Mouse (Mus musculus): ENCODE measurements at regions not wholly inside any gene's neighbourhood (a gene's known extent, or its start where the extent isn't known, plus 50 kb on each side); places are given as distances from the start of the nearest gene placed in this dataset.

- 58% methylated on average over 4 of the region's 4 CpGs for WGBS (ENCODE audit: insufficient replicate concordance)
- ATAC-seq, result no peak
Observed at GRCm38 (mm10) chr2:137310511-137310910, 194.1 kb upstream of the Jag1 start.

DNA sequence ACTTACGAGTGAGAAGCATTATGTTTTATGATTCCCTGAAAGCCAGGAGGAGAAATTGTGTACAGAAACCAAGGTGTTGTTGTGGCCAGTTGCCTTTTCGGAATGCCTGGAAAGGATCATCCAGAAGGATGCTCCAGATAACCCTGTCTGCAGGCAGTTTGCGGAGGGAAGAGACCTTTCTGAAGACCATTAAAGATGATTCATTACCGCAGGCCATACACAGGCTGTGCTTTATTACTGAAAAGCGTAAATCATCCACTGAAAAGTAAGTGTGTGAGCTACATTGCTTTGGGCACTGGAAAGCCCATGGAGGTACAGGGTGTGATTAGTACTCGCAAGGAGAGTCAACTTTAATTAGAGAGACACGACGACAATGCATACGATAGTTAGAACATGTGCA lies 191.7 kb upstream of the Jag1 start:
- ATAC-seq, result no peak
- H3K4me3 ChIP-seq, result no peak overlapping the region
- H3K4me1 ChIP-seq, result no peaks in the 10 kb centered on the region
- H3K9ac ChIP-seq, result no peak overlapping the region
- no peaks in the 10 kb centered on the region for H3K9me3 ChIP-seq (replicated peaks)
- no peaks in the 10 kb centered on the region for H3K27me3 ChIP-seq (replicated peaks)
- no peak overlapping the region for H3K27ac ChIP-seq
- no peaks in the 10 kb centered on the region for H3K36me3 ChIP-seq
- H3K4me2 ChIP-seq, result no peak overlapping the region
- WGBS (ENCODE audit: insufficient replicate concordance), result 72% methylated on average over 9 of the region's 9 CpGs

More at GRCm38 (mm10) chr2:137310511-137310910, 194.1 kb upstream of the Jag1 start:
- Histone ChIP-seq H3K27ac (no peak overlapping the region), H3K9me3 (replicated peaks) (no peaks in the 10 kb centered on the region), H3K4me3 (no peak overlapping the region), H3K4me2 (no peak overlapping the region), H3K4me1 (no peaks in the 10 kb centered on the region), H3K36me3 (no peaks in the 10 kb centered on the region), H3K27me3 (replicated peaks) (no peaks in the 10 kb centered on the region), H3K9ac (no peak overlapping the region)

DNA sequence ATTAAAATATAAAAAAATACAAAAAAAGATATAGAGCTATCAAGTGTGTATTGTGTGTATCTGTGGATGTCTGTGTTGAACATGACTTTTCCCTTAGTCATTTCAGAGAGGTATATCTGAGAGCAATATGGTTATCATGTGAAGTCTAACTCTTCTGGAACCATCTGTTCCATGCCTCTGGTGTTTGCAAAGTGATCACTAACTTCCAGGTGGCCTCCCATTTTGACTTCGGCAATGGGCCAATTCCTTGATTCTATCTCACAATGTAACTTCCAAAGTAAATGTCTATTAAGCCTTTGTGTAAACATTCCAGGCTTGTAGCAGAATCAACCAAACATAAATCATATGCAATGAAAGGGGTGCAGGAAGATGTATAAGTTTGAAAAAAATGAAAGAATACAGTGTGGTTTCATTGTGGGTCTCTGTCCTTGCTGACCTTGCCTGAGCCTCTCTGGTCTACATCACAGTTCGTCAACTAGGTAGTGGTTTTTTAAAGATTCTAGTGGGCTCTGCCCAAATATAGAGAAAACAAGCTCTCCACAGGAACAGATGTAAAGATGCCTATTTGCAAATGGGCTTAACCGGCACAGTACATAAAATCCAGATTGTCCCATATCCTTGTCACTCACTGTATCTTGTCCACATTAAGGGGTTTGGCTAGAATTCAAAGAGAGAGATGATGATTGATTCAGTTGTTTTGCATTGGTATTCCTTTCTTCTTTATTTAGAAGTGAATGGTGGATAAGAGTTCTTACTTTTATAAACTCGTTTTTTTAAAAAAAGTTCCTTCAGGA lies 185.2 kb upstream of the Jag1 start:
- no peaks in the 10 kb centered on the region for H3K27me3 ChIP-seq (replicated peaks)
- no peak overlapping the region for H3K4me2 ChIP-seq
- no peaks in the 10 kb centered on the region for H3K36me3 ChIP-seq
- H3K9ac ChIP-seq, result no peak overlapping the region
- no peaks in the 10 kb centered on the region for H3K4me1 ChIP-seq
- WGBS (ENCODE audit: insufficient replicate concordance), result 57% methylated on average over 4 of the region's 4 CpGs
- no peaks in the 10 kb centered on the region for H3K9me3 ChIP-seq (replicated peaks)
- H3K27ac ChIP-seq, result no peak overlapping the region
- no peak overlapping the region for H3K4me3 ChIP-seq
- ATAC-seq, result no peak

DNA sequence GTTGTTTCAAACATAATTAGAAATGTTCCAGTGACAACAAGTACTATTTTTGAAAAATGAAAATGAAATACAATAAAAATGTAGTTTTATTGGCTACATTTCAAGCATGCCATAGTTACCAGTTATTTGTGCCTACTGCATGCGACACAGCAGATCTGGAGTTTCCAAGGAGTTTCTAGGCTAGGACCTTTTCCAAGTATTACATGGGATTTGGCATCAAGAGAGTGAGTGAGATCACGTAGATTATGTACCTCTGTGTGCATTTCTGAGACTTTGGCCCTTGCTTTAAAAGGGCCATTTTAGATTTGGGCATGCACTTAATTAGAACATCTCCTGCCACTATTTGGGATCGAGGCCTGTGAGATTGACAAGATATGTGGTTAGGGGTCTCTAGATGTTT lies 172.8 kb upstream of the Jag1 start:
- no peak overlapping the region for H3K4me3 ChIP-seq
- 63% methylated on average over 3 of the region's 3 CpGs for WGBS (ENCODE audit: insufficient replicate concordance)
- no peak overlapping the region for H3K27ac ChIP-seq

GRCm38 (mm10) chr2:137271575-137272180 lies 155.2 kb upstream of the Jag1 start:
- no peaks in the 10 kb centered on the region for H3K9me3 ChIP-seq (replicated peaks)
- no peak overlapping the region for H3K4me3 ChIP-seq
- H3K27me3 ChIP-seq (replicated peaks), result no peaks in the 10 kb centered on the region
- WGBS (ENCODE audit: insufficient replicate concordance), result 55% methylated on average over 5 of the region's 5 CpGs
- H3K27ac ChIP-seq, result no peak overlapping the region
- H3K4me1 ChIP-seq, result no peaks in the 10 kb centered on the region
- no peaks in the 10 kb centered on the region for H3K36me3 ChIP-seq
- no peak for ATAC-seq
- no peak overlapping the region for H3K9ac ChIP-seq
- no peak overlapping the region for H3K4me2 ChIP-seq

More for the DNA sequence above, 172.8 kb upstream of the Jag1 start:
- ATAC-seq, result no peak
- Histone ChIP-seq H3K4me1 (no peaks in the 10 kb centered on the region), H3K4me2 (no peak overlapping the region), H3K36me3 (no peaks in the 10 kb centered on the region), H3K27me3 (replicated peaks) (no peaks in the 10 kb centered on the region), H3K9ac (no peak overlapping the region), H3K9me3 (replicated peaks) (no peaks in the 10 kb centered on the region)

- 67% methylated on average over 2 of the region's 2 CpGs for WGBS (ENCODE audit: insufficient replicate concordance)
- no peak for ATAC-seq
- H3K4me1 ChIP-seq, result no peaks in the 10 kb centered on the region
Observed at GRCm38 (mm10) chr2:137262911-137263310, 146.5 kb upstream of the Jag1 start.

GRCm38 (mm10) chr2:137257847-137258515 lies 141.5 kb upstream of the Jag1 start:
- Histone ChIP-seq H3K27me3 (replicated peaks) (no peaks in the 10 kb centered on the region), H3K9me3 (replicated peaks) (no peaks in the 10 kb centered on the region), H3K9ac (no peak overlapping the region), H3K36me3 (no peaks in the 10 kb centered on the region), H3K27ac (no peak overlapping the region), H3K4me2 (no peak overlapping the region), H3K4me3 (no peak overlapping the region), H3K4me1 (no peaks in the 10 kb centered on the region)
- 77% methylated on average over 8 of the region's 8 CpGs for WGBS (ENCODE audit: insufficient replicate concordance)
- no peak for ATAC-seq

More at GRCm38 (mm10) chr2:137262911-137263310, 146.5 kb upstream of the Jag1 start:
- Histone ChIP-seq H3K9ac (no peak overlapping the region), H3K9me3 (replicated peaks) (no peaks in the 10 kb centered on the region), H3K36me3 (no peaks in the 10 kb centered on the region), H3K27ac (no peak overlapping the region), H3K4me2 (no peak overlapping the region), H3K27me3 (replicated peaks) (no peaks in the 10 kb centered on the region), H3K4me3 (no peak overlapping the region)

DNA sequence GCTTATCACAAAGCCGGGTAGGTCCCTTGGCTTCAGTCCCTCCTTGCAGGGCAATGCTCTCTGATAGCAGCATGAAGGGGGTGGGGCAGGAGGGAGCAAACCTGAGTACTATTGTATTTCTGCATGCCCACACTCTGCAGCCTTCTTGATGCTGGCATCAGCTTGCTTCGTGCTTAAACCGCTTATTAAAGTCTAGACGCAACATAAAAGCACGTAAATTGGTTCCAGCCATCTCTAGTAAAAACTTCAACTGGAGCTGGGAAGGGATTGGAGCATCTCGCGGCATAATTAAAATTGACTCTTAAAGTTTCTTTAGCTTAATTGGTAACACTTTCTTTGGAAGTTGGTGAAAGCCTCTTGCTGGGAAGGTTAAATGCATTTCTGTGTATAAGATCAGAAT lies 131.5 kb upstream of the Jag1 start:
- H3K27ac ChIP-seq, result no peak overlapping the region
- H3K9me3 ChIP-seq (replicated peaks), result no peaks in the 10 kb centered on the region
- no peak overlapping the region for H3K4me2 ChIP-seq
- no peaks in the 10 kb centered on the region for H3K27me3 ChIP-seq (replicated peaks)
- H3K36me3 ChIP-seq, result no peaks in the 10 kb centered on the region
- H3K9ac ChIP-seq, result no peak overlapping the region
- ATAC-seq, result no peak
- no peaks in the 10 kb centered on the region for H3K4me1 ChIP-seq
- H3K4me3 ChIP-seq, result no peak overlapping the region
- 74% methylated on average over 7 of the region's 7 CpGs for whole genome bisulfite sequencing (ENCODE audit: insufficient replicate concordance)

GRCm38 (mm10) chr2:137244370-137244769 lies 127.9 kb upstream of the Jag1 start:
- H3K4me3 ChIP-seq, result no peak overlapping the region
- H3K4me2 ChIP-seq, result no peak overlapping the region
- H3K4me1 ChIP-seq, result no peaks in the 10 kb centered on the region
- H3K27ac ChIP-seq, result no peak overlapping the region
- no peak overlapping the region for H3K9ac ChIP-seq
- H3K9me3 ChIP-seq (replicated peaks), result no peaks in the 10 kb centered on the region
- H3K27me3 ChIP-seq (replicated peaks), result no peaks in the 10 kb centered on the region
- H3K36me3 ChIP-seq, result no peaks in the 10 kb centered on the region
- ATAC-seq, result no peak
- 78% methylated on average over 6 of the region's 6 CpGs for WGBS (ENCODE audit: insufficient replicate concordance)

DNA sequence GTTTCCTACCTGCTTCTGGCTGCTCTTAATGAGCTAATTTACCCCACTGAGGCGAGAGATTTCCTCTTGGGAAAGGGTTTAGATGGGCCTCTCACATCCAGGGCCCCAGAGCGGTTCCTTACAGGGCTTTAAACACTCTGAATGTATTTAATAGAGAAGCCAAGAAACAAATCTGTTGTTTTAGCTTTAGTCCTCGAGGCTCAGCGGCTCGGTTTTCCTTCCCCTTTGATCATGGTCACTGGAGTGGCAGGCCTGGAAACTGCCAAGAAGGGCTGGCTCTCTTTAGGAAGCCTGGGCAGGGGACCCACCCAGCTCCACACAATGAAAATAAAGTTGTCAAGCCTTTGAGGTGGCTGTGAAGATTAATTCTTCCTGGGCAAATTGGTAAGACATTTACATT lies 127.5 kb upstream of the Jag1 start:
- H3K36me3 ChIP-seq, result no peaks in the 10 kb centered on the region
- H3K4me3 ChIP-seq, result no peak overlapping the region
- no peaks in the 10 kb centered on the region for H3K9me3 ChIP-seq (replicated peaks)
- 29% methylated on average over 5 of the region's 5 CpGs for WGBS (ENCODE audit: insufficient replicate concordance)
- no peak overlapping the region for H3K4me2 ChIP-seq
- H3K9ac ChIP-seq, result no peak overlapping the region
- ATAC-seq, result no peak
- H3K27ac ChIP-seq, result no peak overlapping the region
- no peaks in the 10 kb centered on the region for H3K27me3 ChIP-seq (replicated peaks)
- no peaks in the 10 kb centered on the region for H3K4me1 ChIP-seq

- Histone ChIP-seq H3K9ac (no peak overlapping the region), H3K4me2 (no peak overlapping the region), H3K9me3 (replicated peaks) (no peaks in the 10 kb centered on the region), H3K27ac (no peak overlapping the region), H3K36me3 (no peaks in the 10 kb centered on the region), H3K4me1 (no peaks in the 10 kb centered on the region), H3K27me3 (replicated peaks) (no peaks in the 10 kb centered on the region), H3K4me3 (no peak overlapping the region)
- WGBS (ENCODE audit: insufficient replicate concordance), result 52% methylated on average over 3 of the region's 3 CpGs
- ATAC-seq, result no peak
Observed at GRCm38 (mm10) chr2:137236961-137237360, 120.5 kb upstream of the Jag1 start.

- H3K27me3 ChIP-seq (replicated peaks), result no peaks in the 10 kb centered on the region
- no peaks in the 10 kb centered on the region for H3K4me1 ChIP-seq
- ATAC-seq, result no peak
- 66% methylated on average over 3 of the region's 3 CpGs for WGBS (ENCODE audit: insufficient replicate concordance)
- H3K4me2 ChIP-seq, result no peak overlapping the region
- no peak overlapping the region for H3K27ac ChIP-seq
- H3K36me3 ChIP-seq, result no peaks in the 10 kb centered on the region
- H3K4me3 ChIP-seq, result no peak overlapping the region
- H3K9me3 ChIP-seq (replicated peaks), result no peaks in the 10 kb centered on the region
- H3K9ac ChIP-seq, result no peak overlapping the region
Observed at GRCm38 (mm10) chr2:137233936-137234335, 117.5 kb upstream of the Jag1 start.

Data from liver, embryonic 12.5 days (tissue).